In genomic region chr5:41821158-41821557, GRCm38 (mm10) we compare ENCODE assay signal across 24 mouse cellular contexts. TPM values are rescaled to one million over a fixed set of nuclear protein-coding genes. Genes with fewer than 3 reads are reported as not detected.
"Had no signal": no experiment of that assay in that cellular context is flagged by ENCODE, and none has a peak within 500 bp of the region (broad histone marks: within the 10 kb centered on the region; RNA-seq: fewer than 3 reads in every experiment).

No protein-coding gene starts in this region.

- ATAC-seq: liver, postnatal 0 days; lung, postnatal 0 days; midbrain, embryonic 13.5 days; midbrain, embryonic 15.5 days had no signal

- H3K27me3 ChIP-seq: liver, embryonic 15.5 days; lung, embryonic 15.5 days; midbrain, embryonic 13.5 days; midbrain, embryonic 15.5 days; neural tube, embryonic 13.5 days; neural tube, embryonic 15.5 days; stomach, embryonic 15.5 days had no signal

- H3K9me3 ChIP-seq: liver, embryonic 15.5 days; lung, embryonic 15.5 days; midbrain, embryonic 13.5 days; midbrain, embryonic 15.5 days; neural tube, embryonic 13.5 days; neural tube, embryonic 15.5 days; stomach, embryonic 15.5 days had no signal

- DNase-seq: liver, postnatal 0 days; lung, adult 2 months; lung, postnatal 14 days; lung, postnatal 36 days; retina, postnatal 1 day; right cerebral cortex, adult 18-20 months; right cerebral cortex, postnatal 14 days; thymus, adult 2 months; thymus, postnatal 25 days; thymus, postnatal 4 days had no signal

- H3K4me3 ChIP-seq: liver, embryonic 15.5 days; lung, embryonic 15.5 days; midbrain, embryonic 13.5 days; midbrain, embryonic 15.5 days; neural tube, embryonic 13.5 days; neural tube, embryonic 15.5 days; stomach, embryonic 15.5 days had no signal

- H3K4me1 ChIP-seq: liver, embryonic 15.5 days; lung, embryonic 15.5 days; midbrain, embryonic 13.5 days; midbrain, embryonic 15.5 days; neural tube, embryonic 13.5 days; neural tube, embryonic 15.5 days; stomach, embryonic 15.5 days had no signal

RNA-seq across cellular contexts. Expression of gene Nkx3-2, which starts 56.9 kb away (rescaled TPM):
- total RNA-seq: megakaryocyte progenitor cell, adult 5-6 weeks; midbrain, postnatal 0 days; monocyte, adult 5-6 weeks had no signal
- polyA plus RNA-seq: liver, embryonic 15.5 days; liver, postnatal 0 days; lung, adult 2 months; lung, embryonic 15.5 days; lung, postnatal 0 days; macrophage; midbrain, embryonic 13.5 days; midbrain, embryonic 15.5 days; midbrain, postnatal 0 days; testis, adult 2 months; thymus, adult 2 months; urinary bladder, adult 2 months had no signal
